Mouse (Mus musculus) spleen, adult 2 months (tissue): ENCODE measurements around the gene Kpna1. TPM values are rescaled to one million over a fixed set of nuclear protein-coding genes. Genes with fewer than 3 reads are reported as not detected.
"Not testable (repeated sequence)": the region's sequence is repeated elsewhere in the genome, so short reads cannot be mapped to it uniquely, and the experiment has no call there.

Source experiments
- DNase-seq, 2 experiments: peaks; one replicate each; pipeline versions ENCODE4 v3.0.0 to v3.0.0-alpha.2; 2012 to 2021; ENCODE audit warnings: low spot score in 2 of 2, low read depth in 1 of 2
- H3K27ac ChIP-seq: fragments of 200-500 bp; 2 replicates; pipeline ENCODE4 v1.5.1; 2012; ENCODE audit warnings: low read length, inconsistent platforms; ENCODE audit not compliant: insufficient read depth
- H3K27me3 ChIP-seq: fragments of 200-500 bp; 2 replicates; pipeline ENCODE4 v1.6.1; 2012; ENCODE audit warnings: mild to moderate bottlenecking, moderate library complexity, low read length, inconsistent platforms; ENCODE audit not compliant: control insufficient read depth, insufficient read depth
- H3K36me3 ChIP-seq: fragments of 200-500 bp; 2 replicates; pipeline ENCODE4 v1.6.1; 2012; ENCODE audit warnings: mild to moderate bottlenecking, low read length, inconsistent platforms; ENCODE audit not compliant: control insufficient read depth, insufficient read depth
- H3K4me1 ChIP-seq: fragments of 200-500 bp; 2 replicates; pipeline ENCODE4 v1.6.1; 2011; ENCODE audit warnings: inconsistent platforms; ENCODE audit not compliant: control insufficient read depth, insufficient read depth, insufficient read length
- H3K4me3 ChIP-seq: fragments of 200-500 bp; 2 replicates; pipeline ENCODE4 v1.5.1; 2011; ENCODE audit warnings: mild to moderate bottlenecking, inconsistent platforms; ENCODE audit not compliant: insufficient read depth, insufficient read length; ENCODE audit errors: extremely low read depth
- CTCF ChIP-seq: fragments of 200-500 bp; IDR thresholded peaks from 2 replicates; pipeline ENCODE4 v1.5.1; 2011; ENCODE audit warnings: mild to moderate bottlenecking, inconsistent platforms; ENCODE audit not compliant: insufficient read depth, insufficient read length, insufficient replicate concordance; ENCODE audit errors: extremely low read depth
- POLR2A ChIP-seq: fragments of 200-500 bp; IDR thresholded peaks from 2 replicates; pipeline ENCODE4 v1.6.1; 2011; ENCODE audit warnings: low read depth, low read length, inconsistent platforms
- WGBS: fragments of 180-500 bp; shearing (Covaris S2); methylation state at CpG from one replicate; pipeline ENCODE4 v1.1.7; 2018; 5-methylcytosine and 5-hydroxymethylcytosine counted together
- polyA plus RNA-seq: library from polyadenylated mRNA; depleted of rRNA; stranded (reverse); fragments of >200 nt; gene quantifications from 2 replicates; pipeline ENCODE4 v1.2.3, GENCODE M21; 2012

Gene Kpna1
- polyA plus RNA-seq, 1 experiment, result 4.2 TPM

- Histone ChIP-seq H3K4me3 (no peak overlapping the region), H3K36me3 (peaks cover 23% of the 10 kb centered on the region), H3K4me1 (peaks cover 2% of the 10 kb centered on the region; the same call in 1 of the 2 replicates), H3K27ac (no peak overlapping the region), H3K27me3 (no peaks in the 10 kb centered on the region)
- 87% methylated on average over 7 of the region's 7 CpGs for WGBS
- TF ChIP-seq CTCF (peak; percentile 25; the same call in 1 of the 2 replicates), POLR2A (no peak)
- DNase-seq, result no peak
Observed at GRCm38 (mm10) chr16:35941382-35941781, 37.2 kb upstream of the Kpna1 start.

GRCm38 (mm10) chr16:35949264-35949663, 29.3 kb upstream of the Kpna1 start:
- Histone ChIP-seq H3K4me1 (no peaks in the 10 kb centered on the region), H3K36me3 (peaks cover 34% of the 10 kb centered on the region), H3K27me3 (no peaks in the 10 kb centered on the region), H3K27ac (no peak overlapping the region), H3K4me3 (no peak overlapping the region)
- no peak for TF ChIP-seq POLR2A
- no peak for TF ChIP-seq CTCF
- no peak for DNase-seq
- WGBS, result 85% methylated on average over 5 of the region's 5 CpGs

- no peak overlapping the region for H3K27ac ChIP-seq
- peaks cover 40% of the 10 kb centered on the region for H3K36me3 ChIP-seq
- no peak for DNase-seq
- 95% methylated on average over 3 of the region's 3 CpGs for WGBS
- H3K4me3 ChIP-seq, result no peak overlapping the region
- H3K4me1 ChIP-seq, result no peaks in the 10 kb centered on the region
- TF ChIP-seq CTCF (no peak), POLR2A (no peak)
- no peaks in the 10 kb centered on the region for H3K27me3 ChIP-seq
Observed at GRCm38 (mm10) chr16:35951216-35951615, 27.3 kb upstream of the Kpna1 start.

- TF ChIP-seq POLR2A, result no peak
- TF ChIP-seq CTCF, result no peak
- Histone ChIP-seq H3K27me3 (no peaks in the 10 kb centered on the region), H3K27ac (no peak overlapping the region), H3K36me3 (peaks cover 43% of the 10 kb centered on the region), H3K4me1 (no peaks in the 10 kb centered on the region), H3K4me3 (no peak overlapping the region)
- no peak for DNase-seq
- WGBS, result 78% methylated on average over 5 of the region's 5 CpGs
Observed at GRCm38 (mm10) chr16:35952628-35953130, 25.9 kb upstream of the Kpna1 start.

GRCm38 (mm10) chr16:35965991-35966390, 12.6 kb upstream of the Kpna1 start:
- not testable (repeated sequence) for DNase-seq, H3K4me1 ChIP-seq, H3K27ac ChIP-seq, H3K4me3 ChIP-seq, H3K27me3 ChIP-seq
- 95% methylated on average over 3 of the region's 4 CpGs for WGBS
- peaks cover 43% of the 10 kb centered on the region for H3K36me3 ChIP-seq

- WGBS, result 83% methylated on average over 5 of the region's 5 CpGs
- Histone ChIP-seq H3K4me3 (no peak overlapping the region), H3K27me3 (no peaks in the 10 kb centered on the region), H3K4me1 (no peaks in the 10 kb centered on the region), H3K36me3 (peaks cover 47% of the 10 kb centered on the region), H3K27ac (no peak overlapping the region)
- TF ChIP-seq POLR2A (no peak), CTCF (no peak)
- DNase-seq, result no peak
Observed at GRCm38 (mm10) chr16:35966411-35967115, 12.0 kb upstream of the Kpna1 start.

- H3K4me1 ChIP-seq, result no peaks in the 10 kb centered on the region
- H3K4me3 ChIP-seq, result no peak overlapping the region
- TF ChIP-seq POLR2A (no peak), CTCF (no peak)
- WGBS, result 94% methylated on average over 4 of the region's 4 CpGs
- DNase-seq, result no peak
- H3K36me3 ChIP-seq, result peaks cover 51% of the 10 kb centered on the region
- H3K27ac ChIP-seq, result no peak overlapping the region
- no peaks in the 10 kb centered on the region for H3K27me3 ChIP-seq
Observed at GRCm38 (mm10) chr16:35967319-35967718, 11.2 kb upstream of the Kpna1 start.
